Mouse (Mus musculus): ENCODE data around the gene Aars. TPM values are rescaled to one million over a fixed set of nuclear protein-coding genes. Genes with fewer than 3 reads are reported as not detected.
"Not testable (repeated sequence)": the region's sequence is repeated elsewhere in the genome, so short reads cannot be mapped to it uniquely, and the experiment has no call there.

The Aars gene
- total RNA-seq, 2 experiments from 2014 or later: 79.5 to 85.2 TPM

GRCm38 (mm10) chr8:111092326-111092725 lies 59.4 kb downstream of the Aars start, which contains the start of gene Clec18a:
TSS of gene Clec18a (minus strand) at chr8:111092426.
- DNase-seq (ENCODE audit: extremely low spot score in 1 of 2, low spot score in 1 of 2): not testable (repeated sequence)

GRCm38 (mm10) chr8:111093865-111094718 lies 61.1 kb downstream of the Aars start, which contains the start of gene Pdpr:
TSS of gene Pdpr (plus strand) at chr8:111094630.
- peak; percentile 80 to 87 for DNase-seq (ENCODE audit: extremely low spot score in 1 of 2, low spot score in 1 of 2)

GRCm38 (mm10) chr8:111094719-111095302 lies 61.9 kb downstream of the Aars start:
- not testable (repeated sequence) for DNase-seq (ENCODE audit: extremely low spot score in 1 of 2, low spot score in 1 of 2)

Small RNAs within 50 kb of the gene (microRNA-seq; reads per million reads assigned to microRNA genes)
- gene Gm24103 (0 reads per million in 2 experiments), gene Mir3473d (1.1 to 3.0 reads per million in 2 experiments)

Other genes starting within 250 kb of the Aars start
- 10 to 100 TPM; 77.1 to 79.3 TPM for gene Il34, start 227.2 kb upstream of the Aars start, total RNA-seq (2021)
- 10 to 100 TPM; 61.1 to 64.0 TPM for gene Cog4, start 186.5 kb upstream of the Aars start, total RNA-seq (2021)
- 10 to 100 TPM; 68.1 to 68.6 TPM for gene Sf3b3, start 186.4 kb upstream of the Aars start, total RNA-seq (2021)
- 10 to 100 TPM; 20.9 to 23.1 TPM for gene Fuk, start 130.7 kb upstream of the Aars start, total RNA-seq (2021)
- 100 to 1,000 TPM in 1 of 2 experiments, 10 to 100 TPM in 1; 95.8 to 101 TPM for gene St3gal2, start 113.2 kb upstream of the Aars start, total RNA-seq (2021)
- 10 to 100 TPM; 26.4 to 32.6 TPM for gene Ddx19a, start 35.3 kb upstream of the Aars start, total RNA-seq (2021)
- gene Ddx19b, start 1.4 kb upstream of the Aars start, total RNA-seq (2021): 10 to 100 TPM; 20.4 to 22.2 TPM
- gene Exosc6, start 23.2 kb downstream of the Aars start, total RNA-seq (2021): not detected
- gene Clec18a, start 59.3 kb downstream of the Aars start, total RNA-seq (2021): 1 to 10 TPM; 1.5 to 1.8 TPM
- 10 to 100 TPM; 27.2 to 31.4 TPM for gene Pdpr, start 61.5 kb downstream of the Aars start, total RNA-seq (2021)
- gene Glg1, start 226.1 kb downstream of the Aars start, total RNA-seq (2021): 100 to 1,000 TPM; 141 to 143 TPM

All from layer of hippocampus, postnatal 25 days (tissue).